Mouse (Mus musculus) adrenal gland, adult 8-10 months (tissue): Measurements from ENCODE around the gene Arhgap17. TPM values are rescaled to one million over a fixed set of nuclear protein-coding genes. Genes with fewer than 3 reads are reported as not detected.
A peak's percentile ranks its signal among the peaks of the same experiment; 100 is the strongest.

Source experiments
- DNase-seq: peaks from one replicate; pipeline ENCODE4 v3.0.0; 2022
- total RNA-seq, 4 experiments: library from RNA; stranded (reverse); gene quantifications; 2 replicates each; pipeline ENCODE4 v1.2.4; 2022

Gene Arhgap17
- 10 to 100 TPM; 59.5 to 99.1 (median 71.7) TPM for total RNA-seq

DNA sequence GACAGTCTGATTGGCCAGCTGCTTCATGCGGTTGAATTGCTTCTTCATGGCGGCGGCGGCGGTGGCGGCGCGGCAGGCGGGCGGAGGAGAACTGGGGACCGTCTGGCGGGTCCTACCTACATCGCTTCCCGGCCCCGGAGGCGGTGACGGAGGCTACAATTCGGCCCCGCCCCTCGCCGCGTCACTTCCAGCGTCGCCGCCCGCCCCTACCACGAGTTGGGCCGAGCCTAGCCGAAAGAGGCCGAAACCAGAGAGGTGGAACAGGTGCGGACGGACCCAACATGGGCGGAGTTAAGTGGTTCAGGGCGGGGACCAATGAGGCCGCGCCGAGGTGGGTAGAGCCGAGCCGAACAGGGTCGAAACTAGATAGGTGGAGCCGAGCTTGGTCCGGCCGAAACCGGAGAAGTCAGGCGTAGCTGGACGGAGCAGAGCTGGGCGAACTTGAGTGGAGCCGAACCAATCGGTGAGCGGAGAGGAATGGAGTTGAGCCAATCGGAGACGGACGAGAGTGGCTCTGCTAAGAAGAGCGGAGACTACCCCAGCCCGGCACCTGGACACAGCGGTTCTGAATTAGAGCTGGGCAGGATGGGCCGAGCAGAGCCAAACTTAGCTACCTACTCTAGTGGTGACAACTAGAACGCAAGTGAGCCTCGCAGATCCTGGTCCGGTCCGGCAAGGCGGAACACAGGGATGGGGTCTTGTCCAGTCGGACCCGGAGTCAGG, at the start of gene Arhgap17, which contains the start of gene Lcmt1:
TSS of gene Arhgap17 (minus strand) at position 157 of the 723 bp plus-strand sequence.
TSS of gene Lcmt1 (plus strand) at position 26 of the 723 bp plus-strand sequence.
- DNase-seq: peak; percentile 96

- DNase-seq: no peak
Measured at GRCm38 (mm10) chr7:123417661-123418060, 47.9 kb upstream of the Arhgap17 start.

DNA sequence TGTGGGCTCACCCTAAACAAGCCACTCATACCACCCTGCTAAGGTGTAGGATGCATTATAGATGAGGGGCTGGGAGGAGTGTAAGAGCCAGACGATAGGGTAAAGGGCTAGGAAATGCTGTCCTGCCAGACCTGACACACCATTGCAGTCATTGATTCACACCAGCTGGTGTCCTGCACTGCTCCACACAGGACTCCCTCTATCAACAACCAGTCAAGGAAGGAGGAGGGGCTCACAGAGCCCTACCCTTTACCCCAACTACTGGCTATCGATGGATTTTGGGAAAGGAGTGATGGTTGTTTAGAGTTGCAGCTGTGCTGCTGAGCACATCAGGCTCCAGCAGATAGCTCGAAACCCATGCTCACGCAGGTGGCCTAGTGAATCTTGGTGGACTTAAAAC, 47.1 kb upstream of the Arhgap17 start:
- DNase-seq: no peak

- no peak for DNase-seq
Measured at GRCm38 (mm10) chr7:123412143-123412542, 42.4 kb upstream of the Arhgap17 start.

GRCm38 (mm10) chr7:123411109-123411508, 41.4 kb upstream of the Arhgap17 start:
- DNase-seq: no peak

DNA sequence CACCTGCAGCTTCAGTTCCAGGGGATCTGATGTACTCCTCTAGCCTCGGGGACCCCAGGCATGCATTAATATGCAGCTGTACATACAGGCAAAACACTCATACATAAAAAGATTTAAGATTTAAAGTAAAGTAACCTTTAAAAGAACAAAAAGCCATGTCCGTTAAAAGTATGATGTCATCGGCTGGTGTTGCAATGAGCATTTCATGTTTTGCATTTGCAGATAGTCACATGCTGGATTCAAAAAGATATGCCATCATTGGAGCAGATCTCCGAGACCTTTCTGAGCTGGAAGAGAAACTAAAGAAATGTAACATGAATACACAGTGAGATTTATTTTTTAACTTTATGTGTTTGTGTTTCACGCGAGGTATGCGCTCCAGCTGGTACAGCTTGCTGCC, 40.8 kb upstream of the Arhgap17 start:
- no peak for DNase-seq

DNA sequence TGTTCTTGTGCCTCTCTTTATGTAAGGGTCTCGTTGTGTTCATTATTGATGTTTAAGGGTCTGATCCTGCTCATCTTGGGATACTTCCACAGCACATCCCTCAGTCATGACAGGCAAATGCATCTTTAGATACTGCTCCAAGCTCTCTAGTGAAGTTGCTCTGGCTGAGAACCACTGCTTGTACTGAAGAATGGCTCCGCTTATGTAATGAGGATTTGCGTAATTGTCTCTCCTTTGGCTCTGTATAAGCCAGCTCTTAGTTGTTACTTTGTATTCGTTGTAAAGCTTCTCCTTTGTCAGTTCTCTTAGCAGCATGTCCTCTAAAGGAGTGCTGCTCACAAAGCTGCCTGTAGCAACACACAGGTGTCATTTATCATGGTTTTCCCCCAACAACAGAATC, 37.3 kb upstream of the Arhgap17 start:
- DNase-seq: no peak

GRCm38 (mm10) chr7:123405619-123406018, 35.9 kb upstream of the Arhgap17 start:
- no peak for DNase-seq

GRCm38 (mm10) chr7:123404198-123404597, 34.5 kb upstream of the Arhgap17 start:
- DNase-seq: no peak

- DNase-seq: no peak
Measured at GRCm38 (mm10) chr7:123401121-123401520, 31.4 kb upstream of the Arhgap17 start.

DNA sequence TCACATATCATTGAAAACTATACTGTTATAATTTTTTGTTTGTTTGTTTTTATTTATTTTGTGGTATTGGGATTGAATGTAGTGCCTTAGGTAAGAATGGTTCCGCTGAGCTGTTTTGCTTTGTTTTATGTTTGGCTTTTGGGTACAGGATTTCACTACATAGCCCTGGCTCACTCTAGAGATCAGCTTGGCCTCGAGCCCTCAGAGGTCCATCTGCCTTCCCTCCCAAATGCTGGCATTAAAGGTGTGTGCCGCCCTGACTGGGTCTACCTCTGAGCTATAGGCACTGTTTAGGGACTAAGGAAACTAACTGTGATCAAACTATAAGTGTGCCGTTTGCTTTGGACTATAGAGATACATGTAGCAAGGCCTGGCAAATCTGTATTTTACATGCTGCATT, 29.6 kb upstream of the Arhgap17 start:
- no peak for DNase-seq

DNA sequence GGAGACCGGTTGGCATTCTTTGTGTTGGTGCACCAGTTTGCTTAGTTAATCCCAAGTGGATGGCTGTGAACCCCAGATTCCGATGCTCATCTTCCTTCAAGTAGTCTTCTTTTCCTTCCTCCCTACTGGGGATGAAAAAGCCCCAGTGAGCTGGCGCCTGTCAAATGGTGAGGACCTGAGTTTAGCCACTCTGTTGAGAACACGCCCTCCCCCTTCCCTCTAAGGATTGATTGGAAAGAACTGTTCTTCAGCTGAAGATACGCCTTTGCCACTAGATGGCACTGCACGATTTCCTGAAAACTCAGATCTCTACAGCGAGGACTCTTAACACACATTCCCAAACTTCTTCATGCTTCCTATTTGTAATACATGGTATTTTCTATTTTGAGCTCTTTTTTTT, 29.1 kb upstream of the Arhgap17 start:
- peak; percentile 29 for DNase-seq

GRCm38 (mm10) chr7:123397931-123398330, 28.2 kb upstream of the Arhgap17 start:
- DNase-seq: no peak

GRCm38 (mm10) chr7:123397369-123397768, 27.7 kb upstream of the Arhgap17 start:
- no peak for DNase-seq

DNA sequence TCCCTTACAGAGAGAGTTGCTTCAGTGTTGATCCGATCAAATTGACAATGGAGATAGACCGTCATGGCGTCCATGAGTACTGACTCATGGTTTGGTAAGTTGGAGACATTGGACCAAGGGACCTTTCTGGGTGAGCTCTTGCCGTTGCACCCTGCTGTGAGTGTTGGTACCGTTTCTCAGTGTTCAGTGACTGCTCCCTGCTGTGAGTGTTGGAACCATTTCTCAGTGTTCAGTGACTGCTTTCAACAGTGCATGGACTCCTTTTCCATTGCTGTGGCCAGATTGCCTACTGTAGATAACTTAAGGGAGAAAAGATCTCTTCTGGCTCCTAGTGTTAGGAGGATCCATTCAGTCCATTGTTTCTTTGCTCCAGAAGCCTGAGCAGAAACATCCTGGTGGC, 27.2 kb upstream of the Arhgap17 start:
- DNase-seq: no peak

GRCm38 (mm10) chr7:123394271-123394670, 24.6 kb upstream of the Arhgap17 start:
- DNase-seq: no peak

DNA sequence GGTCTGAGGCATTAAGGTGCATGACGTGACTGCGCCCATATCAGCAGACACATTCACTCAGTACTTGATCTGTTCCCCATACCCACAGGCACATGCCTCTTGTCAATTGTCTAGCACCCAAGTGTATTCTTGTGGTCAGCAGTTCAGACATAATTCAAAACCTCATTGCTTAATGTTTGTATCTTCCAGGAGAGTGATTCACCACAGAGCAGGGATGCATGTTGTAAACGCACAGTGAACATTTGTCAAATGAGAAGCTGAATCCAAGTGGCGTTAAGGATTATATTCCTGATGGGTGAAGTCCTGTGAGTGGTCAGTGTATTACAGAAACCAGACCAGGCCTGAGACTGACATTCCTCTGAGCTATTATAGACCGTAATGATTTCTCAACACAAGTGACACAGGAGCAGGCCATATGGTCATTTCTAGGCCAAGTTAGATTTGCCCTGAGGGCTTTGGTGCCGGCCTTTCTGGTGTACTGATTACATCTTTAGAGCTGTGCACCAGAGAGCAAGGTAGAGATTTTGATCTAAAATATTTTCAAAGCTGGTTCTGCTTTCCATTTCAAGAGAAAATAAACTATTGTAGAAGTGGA, 20.1 kb upstream of the Arhgap17 start:
- no peak for DNase-seq

DNA sequence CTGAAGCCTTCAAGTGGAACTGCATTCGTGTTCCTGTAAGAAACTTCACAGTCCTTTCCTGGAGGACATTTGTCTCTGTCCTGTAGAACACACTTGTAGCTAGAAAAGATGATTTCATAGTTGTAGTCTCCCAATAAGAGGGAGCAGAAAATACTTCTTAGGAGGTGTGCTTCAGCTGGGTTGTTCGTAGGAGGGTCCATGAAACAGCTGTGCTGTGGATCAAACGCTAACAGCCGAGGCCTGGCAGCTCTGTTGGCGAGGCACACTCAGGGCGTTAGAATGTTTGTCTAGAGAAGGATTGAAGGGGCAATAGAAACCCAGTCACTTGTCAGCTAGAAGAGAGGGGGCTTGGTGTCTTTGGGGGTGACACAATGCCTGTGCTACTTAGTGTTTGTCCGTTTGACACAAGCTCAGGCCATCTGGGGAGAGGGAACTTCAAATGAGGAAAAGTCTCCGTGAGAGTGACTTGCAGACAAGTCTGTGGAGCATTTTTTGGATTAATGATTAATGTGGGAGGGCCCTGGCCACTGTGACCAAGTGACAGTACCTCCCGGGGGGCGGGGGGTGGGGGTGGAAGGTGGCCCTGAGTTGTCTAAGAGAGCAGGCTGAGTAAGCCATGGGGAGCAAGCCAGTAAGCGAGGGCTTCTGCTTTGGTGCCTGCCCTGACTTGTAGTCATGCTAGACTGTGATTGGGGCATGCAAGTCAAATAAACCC, 16.1 kb upstream of the Arhgap17 start:
- no peak for DNase-seq

DNA sequence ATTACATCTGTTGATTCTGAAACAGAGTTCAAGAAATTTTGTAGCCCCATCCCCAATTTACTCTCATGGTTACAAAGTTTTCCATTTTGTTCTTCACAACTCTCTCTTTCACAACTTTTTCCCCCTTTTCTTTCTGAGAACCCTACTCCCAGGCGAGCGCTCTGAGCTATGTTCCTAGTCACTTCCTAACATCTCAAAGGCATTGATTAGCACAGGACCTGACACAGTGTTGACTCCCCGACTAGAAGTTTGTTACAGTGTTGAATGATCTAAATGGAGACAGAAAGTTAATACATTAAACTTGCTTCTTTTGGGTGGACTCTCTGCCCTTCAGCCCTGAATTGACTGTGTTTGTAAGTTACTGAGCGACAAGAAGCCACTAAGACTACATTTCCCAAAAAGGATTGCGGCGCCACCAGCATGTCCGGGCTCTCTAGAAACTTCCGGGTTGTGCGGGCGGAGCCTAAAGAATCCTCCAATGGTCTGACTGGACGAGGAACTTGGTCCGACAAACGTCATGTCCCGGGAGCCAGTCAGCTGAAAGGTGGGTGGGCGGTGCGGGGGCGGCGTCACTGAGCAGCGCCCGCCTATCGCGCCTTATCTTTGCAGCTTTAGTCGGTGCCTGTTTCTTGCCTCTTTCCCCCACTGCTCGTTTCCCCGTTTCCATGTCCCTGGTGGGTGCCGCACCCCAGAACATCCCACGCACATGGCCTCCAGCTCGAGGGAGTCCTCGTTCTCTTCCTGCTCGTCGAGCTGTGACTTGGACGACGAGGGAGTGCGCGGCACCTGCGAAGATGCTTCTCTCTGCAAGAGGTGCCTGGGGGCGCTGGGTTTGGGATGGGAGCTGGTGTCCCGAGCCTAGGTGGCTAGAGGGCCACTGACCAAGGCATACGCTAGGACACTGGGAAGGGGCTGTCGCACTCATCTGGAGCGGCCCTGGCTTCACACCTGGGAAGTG, 8.0 kb upstream of the Arhgap17 start:
- peak; percentile 96 for DNase-seq

DNA sequence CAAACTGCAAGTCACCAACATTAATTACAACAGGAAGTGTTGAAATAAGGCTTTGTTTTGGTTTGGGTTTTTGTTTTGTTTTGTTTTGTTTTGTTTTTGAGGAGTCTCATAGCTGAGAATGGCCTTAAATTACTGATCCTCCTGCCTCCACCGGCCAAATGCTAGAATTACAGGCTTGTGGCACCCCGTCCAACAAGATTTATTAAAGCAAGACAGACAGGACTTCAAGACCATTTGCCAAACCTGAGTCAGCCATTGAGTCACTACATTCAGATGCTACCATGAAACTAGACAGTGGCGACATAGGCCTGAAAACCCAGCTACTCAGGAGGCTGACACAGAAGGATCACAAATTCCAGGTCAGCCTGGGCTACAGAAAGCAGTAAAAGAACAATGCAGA, 1.8 kb upstream of the Arhgap17 start:
- DNase-seq: peak; percentile 74

DNA sequence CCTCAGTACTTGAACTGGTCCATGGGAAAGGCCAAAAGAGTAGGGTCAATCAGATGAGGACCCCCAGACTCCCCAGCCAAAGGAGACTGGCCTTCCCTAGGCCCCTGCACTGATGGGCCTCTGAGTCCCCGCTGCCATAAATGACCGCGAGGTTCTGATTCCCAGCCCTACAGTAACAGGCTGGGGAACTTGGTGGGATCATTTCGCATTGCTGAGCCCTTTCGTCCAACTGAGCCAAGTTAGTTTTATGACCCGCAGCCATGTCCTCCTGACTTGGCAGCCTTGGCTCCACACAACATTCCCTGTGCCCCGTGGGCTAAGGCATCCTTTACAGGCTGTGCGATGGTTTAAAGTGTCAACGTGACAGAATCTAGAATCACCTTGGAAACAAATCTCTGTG, 985 bp upstream of the Arhgap17 start:
- no peak for DNase-seq
